Mouse (Mus musculus) midbrain, embryonic 12.5 days (tissue): ENCODE results near the gene Mturn. TPM values are rescaled to one million over a fixed set of nuclear protein-coding genes. Genes with fewer than 3 reads are reported as not detected.

Experiments
- ATAC-seq: fragments of 200-750 bp; cut with Nextera tagmentation; 2 replicates; pipeline ENCODE4 v1.8.0; 2017; ENCODE audit warnings: low read depth, moderate TSS enrichment, moderate library complexity; ENCODE audit not compliant: low FRiP score
- H3K27ac ChIP-seq: fragments of 300-500 bp; sonication (generic); replicated peaks from 2 replicates; pipeline ENCODE4 v1.5.1; 2016; ENCODE audit warnings: mild to moderate bottlenecking
- H3K27me3 ChIP-seq: fragments of 300-500 bp; sonication (generic); 2 replicates; pipeline ENCODE4 v1.6.1; 2016; ENCODE audit warnings: mild to moderate bottlenecking
- H3K36me3 ChIP-seq: fragments of 300-500 bp; sonication (generic); 2 replicates; pipeline ENCODE4 v1.6.1; 2016
- H3K4me1 ChIP-seq: fragments of 300-500 bp; sonication (generic); 2 replicates; pipeline ENCODE4 v1.6.1; 2016
- H3K4me2 ChIP-seq: fragments of 300-500 bp; sonication (generic); replicated peaks from 2 replicates; pipeline ENCODE4 v1.6.1; 2016; ENCODE audit warnings: mild to moderate bottlenecking, moderate library complexity
- H3K4me3 ChIP-seq: fragments of 300-500 bp; sonication (generic); 2 replicates; pipeline ENCODE4 v1.5.1; 2016; ENCODE audit warnings: mild to moderate bottlenecking
- H3K9ac ChIP-seq: fragments of 300-500 bp; sonication (generic); replicated peaks from 2 replicates; pipeline ENCODE4 v1.6.1; 2016; ENCODE audit warnings: mild to moderate bottlenecking, moderate library complexity
- H3K9me3 ChIP-seq: fragments of 300-500 bp; sonication (generic); 2 replicates; pipeline ENCODE4 v1.6.1; 2016; ENCODE audit warnings: mild to moderate bottlenecking
- WGBS: fragments of 180-500 bp; shearing (Covaris S2); methylation state at CpG from one replicate; pipeline ENCODE4 v1.1.7; 2016; 5-methylcytosine and 5-hydroxymethylcytosine counted together
- polyA plus RNA-seq: library from polyadenylated mRNA; unstranded; fragments of >200 nt; fragmentation: Nextera tagmentation; extraction: Ambion mirVana; gene quantifications from 2 replicates; pipeline ENCODE4 v1.2.1, GENCODE M21; 2016

The Mturn gene
- polyA plus RNA-seq, 1 experiment from 2014 or later, result 60.4 TPM

DNA sequence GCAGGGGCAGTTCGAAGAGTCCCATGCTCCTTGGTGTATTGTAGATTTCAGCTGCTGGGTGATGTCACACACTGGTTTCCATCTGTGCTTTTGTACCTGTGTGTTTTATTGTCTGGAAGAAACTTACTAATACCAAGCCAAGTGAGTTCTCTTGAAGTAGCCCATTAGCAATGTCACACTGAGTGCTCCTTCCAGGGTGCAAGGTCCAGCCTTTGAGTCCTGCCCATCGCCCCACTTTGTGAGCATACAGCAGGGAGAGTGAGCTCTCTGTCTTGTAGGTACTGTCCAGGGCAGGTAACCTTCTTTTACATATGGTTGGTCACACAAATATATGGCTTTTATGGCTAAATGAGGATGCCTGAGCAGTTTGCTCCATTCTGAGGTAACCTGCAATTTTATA, 19.1 kb downstream of the Mturn start:
- no peaks in the 10 kb centered on the region for H3K36me3 ChIP-seq
- no peaks in the 10 kb centered on the region for H3K9me3 ChIP-seq
- 85% methylated on average over 2 of the region's 2 CpGs for WGBS
- no peak overlapping the region for H3K27ac ChIP-seq
- no peak overlapping the region for H3K9ac ChIP-seq
- H3K27me3 ChIP-seq, result peaks cover 35% of the 10 kb centered on the region
- H3K4me2 ChIP-seq, result no peak overlapping the region
- ATAC-seq, result no peak
- no peak overlapping the region for H3K4me3 ChIP-seq
- peaks cover 49% of the 10 kb centered on the region for H3K4me1 ChIP-seq

DNA sequence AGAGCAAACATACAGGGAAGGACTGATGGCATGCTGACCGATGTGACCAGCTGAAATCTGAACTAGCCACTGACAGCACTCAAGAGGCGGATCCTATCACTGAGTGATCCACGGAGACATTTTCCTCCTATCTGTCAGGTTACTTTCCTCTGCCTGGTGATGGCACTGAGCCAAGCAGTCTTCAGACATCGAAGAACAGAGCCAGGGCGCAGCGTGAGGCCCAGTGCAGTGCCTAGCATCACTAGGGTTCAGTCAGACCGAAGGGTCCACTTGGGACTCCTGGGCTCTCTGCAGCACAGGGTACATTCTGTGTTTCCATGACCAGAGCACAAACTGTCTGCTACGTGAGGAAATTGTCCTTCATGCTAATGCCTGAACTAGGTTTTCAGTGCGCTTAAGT, 20.5 kb downstream of the Mturn start:
- WGBS, result 82% methylated on average over 9 of the region's 9 CpGs
- no peak overlapping the region for H3K4me3 ChIP-seq
- ATAC-seq, result no peak
- no peak overlapping the region for H3K9ac ChIP-seq
- H3K4me2 ChIP-seq, result no peak overlapping the region
- H3K36me3 ChIP-seq, result no peaks in the 10 kb centered on the region
- peaks cover 55% of the 10 kb centered on the region for H3K4me1 ChIP-seq
- H3K27me3 ChIP-seq, result peaks cover 35% of the 10 kb centered on the region
- no peak overlapping the region for H3K27ac ChIP-seq
- H3K9me3 ChIP-seq, result no peaks in the 10 kb centered on the region

DNA sequence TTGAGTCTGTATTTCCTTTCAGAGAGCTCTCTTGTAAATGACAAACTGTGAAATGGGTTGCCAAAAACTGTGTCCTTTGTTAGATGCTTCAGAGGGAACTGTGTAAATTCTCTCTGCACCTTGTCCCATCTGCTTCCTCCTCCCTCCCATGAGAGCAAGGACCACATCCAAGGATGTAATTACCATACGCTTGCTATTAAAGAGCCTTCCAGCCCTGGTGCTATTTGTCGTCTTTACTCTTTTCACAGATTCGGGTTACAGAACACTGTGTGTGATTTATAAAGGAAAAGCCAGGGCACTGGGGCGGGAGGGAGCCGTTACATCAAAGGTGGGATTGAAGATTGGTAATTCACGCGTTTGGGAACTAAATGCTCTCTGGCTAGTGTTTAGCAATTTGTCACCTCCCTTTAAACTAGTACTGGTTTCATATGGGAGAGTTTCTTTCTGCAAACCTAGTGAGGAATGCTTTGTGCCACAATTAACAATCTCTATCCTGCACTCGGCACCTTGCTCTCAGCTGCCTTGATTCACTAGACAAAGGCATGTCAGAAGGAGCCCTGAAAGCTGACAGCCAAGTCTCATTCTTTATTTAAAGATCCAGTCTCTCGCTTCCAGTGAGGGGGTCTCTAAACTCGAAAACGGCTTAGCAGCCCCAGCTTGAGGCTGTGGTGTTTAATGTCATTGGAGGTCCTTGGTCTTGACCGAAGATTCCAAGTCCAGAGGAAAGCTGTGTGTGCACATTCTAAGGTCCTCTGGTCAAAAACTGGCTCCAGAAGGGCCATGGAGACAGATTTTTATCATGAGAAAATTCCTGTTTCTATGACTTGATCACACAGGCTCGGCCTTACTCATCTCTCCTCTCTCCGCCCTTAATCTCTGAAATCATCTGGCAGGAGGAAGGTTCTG, 22.5 kb downstream of the Mturn start:
- ATAC-seq, result no peak
- peaks cover 23% of the 10 kb centered on the region for H3K27me3 ChIP-seq
- peaks cover 50% of the 10 kb centered on the region for H3K4me1 ChIP-seq
- WGBS, result 17% methylated on average over 14 of the region's 14 CpGs
- H3K9ac ChIP-seq, result no peak overlapping the region; the same call in 1 of the 2 replicates
- no peaks in the 10 kb centered on the region for H3K9me3 ChIP-seq
- peak overlapping the region; percentile 4 for H3K4me2 ChIP-seq
- H3K27ac ChIP-seq, result peak overlapping the region; percentile 81
- no peaks in the 10 kb centered on the region for H3K36me3 ChIP-seq
- H3K4me3 ChIP-seq, result no peak overlapping the region

DNA sequence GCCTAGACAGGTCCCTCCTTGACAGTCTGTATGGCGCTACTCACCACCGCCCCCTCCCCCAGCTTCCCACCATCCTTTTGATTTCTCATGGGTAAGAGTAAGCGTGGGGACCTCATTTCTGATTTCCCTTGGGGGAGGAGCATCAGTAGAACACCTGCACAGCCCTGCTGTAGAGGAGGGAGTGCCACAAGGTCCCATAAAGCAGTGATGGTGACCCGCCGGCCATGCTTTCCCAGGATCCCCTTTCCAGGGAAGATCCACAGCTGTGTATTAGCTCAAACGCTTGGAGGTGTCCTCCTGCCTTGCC, 23.1 kb downstream of the Mturn start:
- ATAC-seq, result peak; percentile 20; the same call in 1 of the 2 replicates
- peaks cover 45% of the 10 kb centered on the region for H3K4me1 ChIP-seq
- 0 out of 2 replicates have a peak overlapping the region, but pooled peaks have one; percentile 6 for H3K9ac ChIP-seq
- H3K36me3 ChIP-seq, result no peaks in the 10 kb centered on the region
- H3K9me3 ChIP-seq, result no peaks in the 10 kb centered on the region
- H3K27me3 ChIP-seq, result peaks cover 21% of the 10 kb centered on the region
- H3K27ac ChIP-seq, result peak overlapping the region; percentile 81
- WGBS, result 36% methylated on average over 6 of the region's 6 CpGs
- H3K4me2 ChIP-seq, result no peak overlapping the region
- H3K4me3 ChIP-seq, result no peak overlapping the region

DNA sequence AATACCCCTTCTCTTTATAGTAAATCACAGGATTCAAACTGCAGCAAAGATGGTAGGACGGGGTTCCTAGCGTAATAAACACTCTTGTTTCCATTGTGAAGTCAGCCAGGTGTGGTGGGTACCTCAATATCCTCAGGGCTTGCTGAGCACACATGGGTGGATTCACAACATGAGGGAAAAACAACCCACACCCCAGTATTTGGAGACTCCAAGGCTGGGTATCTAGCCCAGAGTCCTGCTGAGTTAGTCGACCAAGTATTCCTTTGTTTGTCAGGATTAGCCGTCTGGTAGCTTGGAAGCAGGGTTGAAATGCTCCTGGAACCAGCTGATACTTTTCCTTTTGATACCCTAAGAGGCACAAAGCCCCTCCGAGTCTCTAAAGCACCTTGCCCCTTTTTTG, 23.4 kb downstream of the Mturn start:
- Histone ChIP-seq H3K4me3 (no peak overlapping the region), H3K27ac (peak overlapping the region; percentile 81), H3K4me2 (no peak overlapping the region), H3K36me3 (no peaks in the 10 kb centered on the region), H3K9ac (0 out of 2 replicates have a peak overlapping the region, but pooled peaks have one; percentile 6), H3K4me1 (peaks cover 42% of the 10 kb centered on the region), H3K9me3 (no peaks in the 10 kb centered on the region), H3K27me3 (peaks cover 21% of the 10 kb centered on the region)
- no peak for ATAC-seq
- WGBS, result 12% methylated on average over 5 of the region's 5 CpGs

DNA sequence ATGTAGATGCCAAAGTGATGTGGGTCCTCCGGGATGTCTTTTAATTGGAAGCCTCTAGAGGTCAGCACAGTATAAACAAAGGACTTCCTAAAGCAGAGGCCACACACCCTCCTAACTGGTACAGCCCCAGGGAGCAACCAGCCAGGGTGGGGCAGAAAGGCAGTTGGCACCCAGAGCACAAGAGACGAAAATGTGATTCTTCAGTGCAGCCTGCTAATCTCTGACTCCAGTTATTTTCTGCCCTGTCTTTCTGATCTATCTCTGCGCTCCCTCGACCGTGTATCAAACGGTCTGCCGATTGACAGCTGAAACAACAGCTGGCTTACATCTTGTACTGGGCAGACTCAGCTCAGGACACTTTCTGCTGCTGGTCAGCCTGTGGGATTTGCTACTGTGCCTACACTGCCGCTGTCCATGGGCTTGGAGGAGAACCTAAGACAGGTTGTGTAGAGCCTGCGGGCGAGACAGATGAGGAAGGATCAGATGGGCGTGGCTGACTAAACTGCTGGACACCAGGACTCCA, 24.0 kb downstream of the Mturn start:
- H3K4me2 ChIP-seq, result peak overlapping the region; percentile 40
- WGBS, result 15% methylated on average over 11 of the region's 11 CpGs
- no peak overlapping the region for H3K9ac ChIP-seq
- H3K27me3 ChIP-seq, result peaks cover 16% of the 10 kb centered on the region
- H3K27ac ChIP-seq, result peak overlapping the region; percentile 5; the same call in 1 of the 2 replicates
- 0 out of 2 replicates have a peak, but pooled peaks cover 4% of the 10 kb centered on the region for H3K9me3 ChIP-seq
- no peak overlapping the region for H3K4me3 ChIP-seq
- ATAC-seq, result peak; percentile 67
- peaks cover 40% of the 10 kb centered on the region for H3K4me1 ChIP-seq
- H3K36me3 ChIP-seq, result no peaks in the 10 kb centered on the region

DNA sequence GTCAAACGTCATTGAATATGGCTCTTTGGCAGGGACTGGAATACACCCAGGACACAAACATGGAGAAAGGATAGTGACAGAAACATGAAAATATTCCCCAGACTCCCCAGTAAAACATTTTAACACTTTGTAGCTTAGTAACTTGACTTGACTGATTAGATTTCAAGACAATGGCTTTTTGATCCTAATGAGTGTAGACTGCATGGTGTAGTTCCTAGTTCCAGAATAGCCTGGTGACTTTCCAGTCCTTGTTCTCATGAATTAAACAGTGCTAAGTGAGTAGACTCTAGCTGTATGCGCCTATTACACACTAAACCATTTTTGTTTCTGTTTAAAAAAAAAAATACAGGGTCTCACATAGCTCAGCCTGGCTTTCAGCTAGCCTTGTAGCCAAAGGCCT, 24.7 kb downstream of the Mturn start:
- Histone ChIP-seq H3K27me3 (peaks cover 12% of the 10 kb centered on the region), H3K9ac (no peak overlapping the region), H3K4me1 (peaks cover 40% of the 10 kb centered on the region), H3K4me2 (no peak overlapping the region), H3K27ac (no peak overlapping the region), H3K9me3 (0 out of 2 replicates have a peak, but pooled peaks cover 4% of the 10 kb centered on the region), H3K4me3 (no peak overlapping the region), H3K36me3 (no peaks in the 10 kb centered on the region)
- no peak for ATAC-seq
- WGBS, result 85% methylated on average over 2 of the region's 2 CpGs

DNA sequence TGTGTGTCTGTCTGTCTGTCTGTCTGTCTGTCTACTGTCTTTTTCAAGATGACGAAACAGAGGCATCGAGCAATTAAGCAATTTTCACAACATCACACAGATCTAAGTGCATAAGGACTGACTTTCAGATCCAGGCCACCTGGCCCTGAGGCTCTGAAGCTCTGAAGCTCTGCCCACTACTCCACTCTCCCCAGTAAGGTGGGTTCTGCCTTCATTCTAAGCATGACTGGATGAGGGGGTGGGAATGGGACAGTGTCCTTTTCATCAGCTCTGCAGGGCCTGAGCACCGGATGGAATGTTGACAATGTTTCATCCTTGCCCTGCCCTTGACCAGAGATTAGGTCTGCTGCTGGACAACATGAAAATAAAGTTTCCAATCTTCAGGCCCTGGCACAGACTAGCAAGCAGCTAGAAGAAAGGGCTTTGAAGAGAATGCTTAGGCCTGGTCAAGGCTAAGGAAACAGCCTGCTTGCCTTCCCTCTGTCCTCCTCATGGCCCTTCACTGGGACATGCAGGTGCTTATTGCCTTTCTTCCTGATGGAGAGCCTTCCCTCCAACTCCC, 25.3 kb downstream of the Mturn start:
- H3K4me2 ChIP-seq, result no peak overlapping the region
- H3K9ac ChIP-seq, result no peak overlapping the region
- H3K36me3 ChIP-seq, result no peaks in the 10 kb centered on the region
- peaks cover 6% of the 10 kb centered on the region for H3K27me3 ChIP-seq
- 0 out of 2 replicates have a peak, but pooled peaks cover 4% of the 10 kb centered on the region for H3K9me3 ChIP-seq
- H3K27ac ChIP-seq, result no peak overlapping the region
- WGBS, result 87% methylated on average over 3 of the region's 3 CpGs
- ATAC-seq, result no peak
- peaks cover 40% of the 10 kb centered on the region for H3K4me1 ChIP-seq
- no peak overlapping the region for H3K4me3 ChIP-seq

DNA sequence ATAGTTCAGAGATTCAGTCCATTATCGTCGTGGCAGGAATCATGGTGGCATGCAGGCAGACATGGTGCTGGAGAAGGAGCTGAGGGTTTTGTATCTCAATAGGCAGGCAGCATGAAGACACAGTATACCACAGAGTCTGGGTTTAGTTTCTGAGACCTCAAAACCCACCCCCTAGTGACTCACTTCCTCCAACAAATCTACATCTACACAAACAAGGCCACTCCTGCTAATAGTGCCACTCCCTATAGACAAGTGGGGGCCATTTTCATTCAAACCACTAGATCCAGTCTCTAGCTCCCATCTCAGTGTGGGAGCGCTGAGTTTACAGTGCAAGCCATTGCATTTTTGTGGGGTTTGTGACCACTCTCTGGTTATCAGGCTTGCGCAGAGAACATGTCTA, 27.2 kb downstream of the Mturn start:
- ATAC-seq, result no peak
- peaks cover 24% of the 10 kb centered on the region for H3K4me1 ChIP-seq
- no peak overlapping the region for H3K9ac ChIP-seq
- H3K9me3 ChIP-seq, result 0 out of 2 replicates have a peak, but pooled peaks cover 4% of the 10 kb centered on the region
- no peak overlapping the region for H3K27ac ChIP-seq
- no peak overlapping the region for H3K4me2 ChIP-seq
- no peak overlapping the region for H3K4me3 ChIP-seq
- WGBS, result 92% methylated on average over 4 of the region's 4 CpGs
- no peaks in the 10 kb centered on the region for H3K27me3 ChIP-seq
- H3K36me3 ChIP-seq, result no peaks in the 10 kb centered on the region

DNA sequence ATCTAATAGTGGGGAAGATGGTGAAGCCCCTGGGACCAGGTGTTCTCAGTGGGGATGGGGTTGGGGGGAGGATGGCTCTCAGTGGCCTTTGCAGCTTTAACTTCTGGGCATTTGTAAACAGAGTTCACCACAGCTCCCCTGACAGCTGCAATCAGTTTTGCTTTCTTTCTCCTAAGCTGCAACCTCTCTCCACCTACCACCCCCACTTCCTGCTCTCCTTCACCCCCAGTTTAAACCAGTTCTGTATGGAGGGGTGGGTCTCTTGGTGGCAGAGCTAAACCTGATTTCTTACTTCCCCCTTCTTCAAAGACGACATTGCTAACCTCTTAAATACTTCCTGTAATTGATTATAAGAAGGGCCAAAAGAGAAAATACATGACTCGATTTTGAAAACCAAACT, 34.3 kb downstream of the Mturn start:
- Histone ChIP-seq H3K4me1 (peaks cover 8% of the 10 kb centered on the region), H3K36me3 (no peaks in the 10 kb centered on the region), H3K4me3 (no peak overlapping the region), H3K27ac (no peak overlapping the region), H3K27me3 (no peaks in the 10 kb centered on the region), H3K9me3 (no peaks in the 10 kb centered on the region), H3K4me2 (no peak overlapping the region), H3K9ac (no peak overlapping the region)
- no peak for ATAC-seq
- WGBS, result 67% methylated on average over 2 of the region's 2 CpGs

DNA sequence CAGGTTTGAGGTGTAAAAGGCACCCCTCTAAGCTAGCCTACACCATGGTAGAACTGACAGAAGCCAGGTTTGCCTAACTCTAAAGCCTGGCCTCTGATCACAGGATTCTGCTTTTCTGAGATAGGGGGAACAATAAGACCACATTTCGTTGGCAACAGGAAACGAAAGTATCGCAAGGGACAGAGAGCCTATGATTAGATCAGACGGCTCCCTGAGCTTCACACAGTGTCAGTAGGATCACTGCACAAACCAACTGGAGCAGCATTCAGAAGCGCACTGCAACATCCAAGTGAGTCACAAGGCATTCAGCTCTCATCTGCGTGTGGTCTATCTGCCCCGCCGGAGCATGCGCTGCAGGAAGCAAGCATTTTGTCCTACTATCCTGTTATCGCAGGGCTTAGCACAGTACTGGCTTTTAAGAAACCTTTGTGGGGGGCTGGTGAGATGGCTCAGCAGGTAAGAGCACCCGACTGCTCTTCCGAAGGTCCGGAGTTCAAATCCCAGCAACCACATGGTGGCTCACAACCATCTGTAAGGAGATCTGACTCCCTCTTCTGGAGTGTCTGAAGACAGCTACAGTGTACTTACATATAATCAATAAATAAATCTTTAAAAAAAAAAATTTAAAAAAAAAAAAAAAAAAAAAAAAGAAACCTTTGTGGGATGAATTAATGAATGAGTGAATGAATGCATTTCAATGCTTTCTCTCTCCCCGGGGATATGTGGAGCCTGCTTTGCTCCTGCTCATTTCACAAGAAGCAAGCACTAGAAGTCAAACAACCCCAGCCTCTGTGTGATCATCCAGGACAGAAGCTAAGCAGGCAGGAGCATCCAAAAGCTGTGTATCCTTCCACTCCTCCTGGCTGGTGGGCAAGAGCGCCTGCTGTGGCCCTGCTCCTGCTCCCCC, 37.6 kb downstream of the Mturn start:
- 81% methylated on average over 15 of the region's 15 CpGs for WGBS
- Histone ChIP-seq H3K4me1 (peaks cover 8% of the 10 kb centered on the region), H3K27ac (no peak overlapping the region)

More for the DNA sequence above, 37.6 kb downstream of the Mturn start:
- Histone ChIP-seq H3K9ac (no peak overlapping the region), H3K27me3 (no peaks in the 10 kb centered on the region), H3K36me3 (no peaks in the 10 kb centered on the region), H3K9me3 (no peaks in the 10 kb centered on the region), H3K4me2 (no peak overlapping the region), H3K4me3 (no peak overlapping the region)
- ATAC-seq, result no peak
